Mouse (Mus musculus): ENCODE measurements around the gene Phka2. TPM values are rescaled to one million over a fixed set of nuclear protein-coding genes. Genes with fewer than 3 reads are reported as not detected.

The Phka2 gene
- total RNA-seq (2021), result 10 to 100 TPM; 18.6 to 21.6 TPM

GRCm38 (mm10) chrX:160502048-160503041, at the start of gene Phka2:
TSS of gene Phka2 (plus strand) at chrX:160502166.
- DNase-seq, result peak; percentile 88 to 89
- intact Hi-C loops (cut with DNase I), result no loop called here

GRCm38 (mm10) chrX:160455686-160456085, 46.3 kb upstream of the Phka2 start:
- intact Hi-C loops (cut with DNase I), result loop anchor here (10.0 kb wide), 1 partner anchor 281 kb away; no protein-coding TSS in a partner anchor
- DNase-seq, result peak; percentile 5 to 8

- intact Hi-C loops (cut with DNase I), result no loop called here
- DNase-seq, result no peak
Measured at GRCm38 (mm10) chrX:160471257-160471786, 30.6 kb upstream of the Phka2 start.

DNA sequence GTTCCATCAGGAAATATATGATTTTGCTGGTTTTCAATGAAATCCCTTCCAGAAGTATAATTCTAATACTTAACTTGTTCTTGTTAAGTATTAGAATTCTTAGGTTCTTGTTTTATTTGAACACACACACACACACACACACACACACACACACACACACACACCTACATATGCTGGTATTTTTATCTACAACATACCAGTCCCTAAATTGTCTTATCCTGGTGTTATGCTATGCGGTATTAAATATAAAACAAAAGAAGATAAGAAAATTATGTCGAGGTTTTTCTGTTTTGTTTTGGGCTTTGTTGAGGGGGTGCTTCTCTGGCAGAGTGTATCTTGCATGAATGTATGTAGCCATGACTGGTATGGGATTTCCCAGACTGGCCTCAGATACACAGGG, 12.2 kb upstream of the Phka2 start:
- DNase-seq, result no peak
- intact Hi-C loops (cut with DNase I), result no loop called here

DNA sequence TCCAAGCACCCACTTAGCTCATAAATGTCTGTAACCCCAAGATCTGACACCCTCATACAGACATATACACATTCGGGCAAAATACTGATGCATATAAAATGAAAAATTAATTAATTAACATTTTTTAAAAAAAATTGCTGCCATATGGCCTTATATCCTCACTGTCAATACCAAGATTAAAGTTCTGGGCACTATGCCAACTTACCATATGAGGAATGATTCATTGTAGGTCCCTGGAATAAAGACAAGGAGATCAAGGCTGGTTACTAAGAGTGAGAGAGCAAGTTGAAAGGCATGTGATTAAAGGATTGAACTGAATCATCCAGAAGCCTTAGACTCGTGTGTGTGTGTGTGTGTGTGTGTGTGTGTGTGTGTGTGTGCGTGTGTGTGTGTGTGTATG, 7.6 kb upstream of the Phka2 start:
- intact Hi-C loops (cut with DNase I), result no loop called here
- DNase-seq, result no peak

DNA sequence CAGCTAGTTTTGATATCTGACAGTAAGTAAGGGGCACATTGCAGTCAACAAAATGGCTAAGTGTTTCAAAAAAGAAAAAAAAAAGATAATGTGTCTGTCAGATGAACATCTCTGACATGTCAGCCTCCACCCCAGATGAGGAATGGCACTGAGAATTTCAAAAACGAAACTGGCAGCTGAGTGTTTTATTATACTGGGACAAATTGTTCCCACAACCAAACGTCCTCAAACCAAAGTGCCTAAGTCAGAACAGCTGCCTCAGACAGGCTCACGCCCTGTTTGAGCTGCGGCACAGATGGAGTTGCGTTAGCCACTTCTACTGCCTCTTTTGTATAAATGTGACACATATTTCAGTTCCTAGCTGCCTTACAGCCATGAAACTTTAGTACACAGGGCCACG, 7.0 kb upstream of the Phka2 start:
- no peak for DNase-seq
- intact Hi-C loops (cut with DNase I), result no loop called here

- DNase-seq, result no peak
- intact Hi-C loops (cut with DNase I), result no loop called here
Measured at GRCm38 (mm10) chrX:160496473-160496872, 5.5 kb upstream of the Phka2 start.

- intact Hi-C loops (cut with DNase I), result no loop called here
- no peak for DNase-seq
Measured at GRCm38 (mm10) chrX:160501095-160501494, 871 bp upstream of the Phka2 start.

DNA sequence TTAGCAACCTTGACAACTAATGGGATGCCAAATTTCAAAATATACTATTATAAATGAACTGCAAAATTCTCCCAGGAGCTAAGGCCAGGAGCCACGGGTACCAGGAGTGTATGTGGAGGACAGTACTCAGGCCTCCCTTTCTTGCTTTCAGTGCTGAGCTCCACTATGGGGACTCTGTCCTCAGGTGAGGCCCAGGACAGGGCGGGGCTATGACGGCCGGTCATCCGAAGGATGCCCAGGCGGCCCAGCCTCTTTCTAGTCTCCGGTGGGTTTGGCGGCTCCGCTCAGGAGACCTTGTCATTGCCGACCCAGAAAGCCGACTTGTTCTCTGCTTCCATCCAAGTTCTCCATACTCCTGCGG, 299 bp upstream of the Phka2 start:
- no peak for DNase-seq
- intact Hi-C loops (cut with DNase I), result no loop called here

- DNase-seq, result no peak
- intact Hi-C loops (cut with DNase I), result loop anchor here (5.0 kb wide), 1 partner anchor 1738 kb away; no protein-coding TSS in a partner anchor
Measured at GRCm38 (mm10) chrX:160509046-160509445, 7.1 kb downstream of the Phka2 start.

DNA sequence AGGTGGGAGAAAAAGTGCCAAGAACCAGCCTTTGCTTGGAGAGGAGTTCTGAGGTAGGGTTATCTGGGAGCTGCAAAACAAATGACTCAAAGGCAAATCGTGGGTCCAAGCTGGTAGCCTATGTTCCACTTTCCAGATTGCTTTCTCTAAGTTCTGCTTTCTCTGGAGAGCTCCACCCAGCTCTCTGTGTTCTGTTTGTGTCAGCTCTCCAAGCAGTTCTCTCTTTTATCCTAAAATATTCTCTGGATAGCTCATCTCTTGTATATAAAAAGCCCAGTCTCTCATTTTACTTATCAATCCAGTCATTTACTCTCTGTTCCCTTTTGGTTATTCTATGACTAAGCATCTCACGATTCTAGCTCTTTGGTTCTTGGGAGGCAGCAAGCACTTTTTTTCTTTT, 8.2 kb downstream of the Phka2 start:
- intact Hi-C loops (cut with DNase I), result no loop called here
- DNase-seq, result no peak

DNA sequence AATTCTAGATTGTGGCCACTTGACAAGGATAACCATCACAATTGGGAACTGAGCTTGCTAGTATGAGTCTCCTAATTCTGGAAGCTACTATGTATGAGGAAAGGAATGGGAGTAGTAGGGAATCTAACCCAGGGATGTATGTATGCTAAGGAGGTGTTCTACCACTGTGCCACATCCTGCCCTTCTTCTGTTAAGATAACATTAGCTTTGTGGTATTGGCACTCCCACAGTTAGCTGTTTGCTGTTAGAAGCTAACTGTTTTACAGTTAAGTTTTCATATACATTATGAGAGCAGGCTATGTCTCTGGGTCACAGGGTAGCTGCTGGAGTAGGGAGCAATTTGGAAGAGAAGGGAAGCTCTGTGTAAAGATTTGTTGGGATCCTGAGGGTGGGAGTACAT, 14.1 kb downstream of the Phka2 start:
- no peak for DNase-seq
- intact Hi-C loops (cut with DNase I), result no loop called here

- DNase-seq, result peak; percentile 23 to 33
- intact Hi-C loops (cut with DNase I), result no loop called here
Measured at GRCm38 (mm10) chrX:160542772-160543171, 40.8 kb downstream of the Phka2 start.

- intact Hi-C loops (cut with DNase I), result no loop called here
Measured at GRCm38 (mm10) chrX:160548875-160549274, 46.9 kb downstream of the Phka2 start.

DNA sequence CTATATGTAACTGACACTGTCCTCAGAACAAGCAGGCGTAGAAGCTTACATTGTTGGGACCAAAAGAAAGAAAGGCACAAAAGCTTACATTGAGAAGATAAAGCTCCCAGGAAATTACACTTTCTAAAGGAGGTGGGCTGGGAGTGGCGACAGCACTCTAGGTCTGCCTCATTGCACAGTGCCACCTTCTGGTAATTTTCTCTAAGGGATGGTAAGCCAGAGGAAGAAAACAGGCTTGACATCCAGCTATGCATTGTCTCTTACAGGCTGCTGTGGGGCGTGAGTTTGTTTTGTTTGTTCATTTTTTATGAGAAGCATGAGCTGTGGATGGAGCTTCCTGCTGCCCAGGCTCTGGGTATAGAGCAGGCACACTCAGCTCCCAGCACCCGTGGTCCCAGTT, 50.1 kb downstream of the Phka2 start:
- DNase-seq, result peak in 1 of 2 experiments; percentile 7
- intact Hi-C loops (cut with DNase I), result loop anchor here (2.0 kb wide), 1 partner anchor 101 kb away; no protein-coding TSS in a partner anchor

More at GRCm38 (mm10) chrX:160548875-160549274, 46.9 kb downstream of the Phka2 start:
- DNase-seq, result no peak

- DNase-seq, result peak in 1 of 2 experiments; percentile 23
- intact Hi-C loops (cut with DNase I), result loop anchor here (2.0 to 10.0 kb wide), 2 partner anchors 181 to 449 kb away; partner anchors contain the start of gene Rs1
Measured at GRCm38 (mm10) chrX:160583589-160583988, 81.6 kb downstream of the Phka2 start.

GRCm38 (mm10) chrX:160584148-160584838, 82.3 kb downstream of the Phka2 start:
- intact Hi-C loops (cut with DNase I), result loop anchor here (10.0 kb wide), 1 partner anchor 181 kb away; the partner anchor contains the start of gene Rs1
- no peak for DNase-seq

- no peak for DNase-seq
- intact Hi-C loops (cut with DNase I), result loop anchor here (10.0 kb wide), 1 partner anchor 180 kb away; the partner anchor contains the start of gene Rs1
Measured at GRCm38 (mm10) chrX:160585110-160585509, 83.1 kb downstream of the Phka2 start.

DNA sequence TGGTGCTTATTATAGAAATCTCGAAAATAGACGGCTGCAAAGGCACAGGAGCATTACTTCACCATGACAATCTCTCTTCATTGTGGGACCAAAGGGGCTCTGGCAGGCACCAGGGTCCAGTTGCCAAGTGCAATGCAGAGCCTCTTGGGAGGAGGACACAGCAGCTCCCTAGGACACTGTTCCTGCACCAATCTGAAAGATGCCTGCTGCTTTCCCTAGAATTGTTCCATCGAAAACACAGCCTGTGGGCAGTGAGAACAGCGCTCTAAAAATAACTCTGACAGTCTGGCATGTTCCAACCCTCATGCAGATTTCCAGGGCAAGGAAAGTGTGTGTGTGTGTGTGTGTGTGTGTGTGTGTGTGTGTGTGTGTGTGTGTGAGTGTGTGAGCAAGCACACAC, 86.6 kb downstream of the Phka2 start:
- intact Hi-C loops (cut with DNase I), result loop anchor here (10.0 kb wide), 1 partner anchor 176 kb away; the partner anchor contains the start of gene Rs1
- DNase-seq, result peak in 1 of 2 experiments; percentile 38

- intact Hi-C loops (cut with DNase I), result no loop called here
Measured at GRCm38 (mm10) chrX:160590147-160590546, 88.2 kb downstream of the Phka2 start.

GRCm38 (mm10) chrX:160592933-160593332, 91.0 kb downstream of the Phka2 start:
- intact Hi-C loops (cut with DNase I), result no loop called here
- DNase-seq, result no peak

More at GRCm38 (mm10) chrX:160590147-160590546, 88.2 kb downstream of the Phka2 start:
- no peak for DNase-seq
